Mouse (Mus musculus) stomach, postnatal 0 days (tissue): ENCODE data around the gene Lrch4. TPM values are rescaled to one million over a fixed set of nuclear protein-coding genes. Genes with fewer than 3 reads are reported as not detected.

ENCODE experiments used
- ATAC-seq: fragments of 200-750 bp; cut with Nextera tagmentation; 2 replicates; pipeline ENCODE4 v1.8.0; 2017; ENCODE audit not compliant: low FRiP score, low TSS enrichment
- DNase-seq: peaks from one replicate; pipeline ENCODE4 v3.0.0-alpha.2; 2016; ENCODE audit warnings: low spot score
- H3K27ac ChIP-seq: fragments of 300-500 bp; sonication (generic); replicated peaks from 2 replicates; pipeline ENCODE4 v1.5.1; 2014; ENCODE audit warnings: mild to moderate bottlenecking, control low read depth
- H3K27me3 ChIP-seq: fragments of 300-500 bp; sonication (generic); 2 replicates; pipeline ENCODE4 v1.6.1; 2014; ENCODE audit warnings: low read length; ENCODE audit not compliant: control insufficient read depth, insufficient read depth
- H3K36me3 ChIP-seq: fragments of 300-500 bp; sonication (generic); 2 replicates; pipeline ENCODE4 v1.6.1; 2014; ENCODE audit warnings: low read length, mixed read lengths; ENCODE audit not compliant: control insufficient read depth, insufficient read depth
- H3K4me1 ChIP-seq: fragments of 300-500 bp; sonication (generic); replicated peaks from 2 replicates; pipeline ENCODE4 v1.6.1; 2014; ENCODE audit warnings: antibody characterized with exemption; ENCODE audit not compliant: control insufficient read depth, insufficient read depth
- H3K4me2 ChIP-seq: fragments of 300-500 bp; sonication (generic); replicated peaks from 2 replicates; pipeline ENCODE4 v1.6.1; 2014; ENCODE audit warnings: low read depth, mild to moderate bottlenecking, control low read depth, moderate library complexity
- H3K4me3 ChIP-seq: fragments of 300-500 bp; sonication (generic); 2 replicates; pipeline ENCODE4 v1.5.1; 2014; ENCODE audit warnings: low read depth, low read length, control low read depth
- H3K9ac ChIP-seq: fragments of 300-500 bp; sonication (generic); 2 replicates; pipeline ENCODE4 v1.6.1; 2014; ENCODE audit warnings: mild to moderate bottlenecking, low read length, control low read depth, mixed read lengths
- H3K9me3 ChIP-seq: fragments of 300-500 bp; sonication (generic); 2 replicates; pipeline ENCODE4 v1.6.1; 2016; ENCODE audit warnings: low read length; ENCODE audit not compliant: control insufficient read depth
- CTCF ChIP-seq: IDR thresholded peaks from 2 replicates; pipeline ENCODE4 v1.5.1; 2016; ENCODE audit warnings: antibody characterized with exemption, low read depth, mild to moderate bottlenecking, moderate library complexity
- EP300 ChIP-seq: optimal IDR thresholded peaks from 2 replicates; pipeline ENCODE3; 2016; ENCODE audit warnings: antibody characterized with exemption
- WGBS: fragments of 180-500 bp; shearing (Covaris S2); extraction: QIAGEN DNeasy Blood & Tissue Kit; methylation state at CpG from one replicate; pipeline ENCODE4 v1.1.7; 2014; 5-methylcytosine and 5-hydroxymethylcytosine counted together
- polyA plus RNA-seq: library from polyadenylated mRNA; unstranded; fragments of >200 nt; fragmentation: Nextera tagmentation; extraction: Ambion mirVana; gene quantifications from 2 replicates; pipeline ENCODE4 v1.2.1, GENCODE M21; 2015

Gene Lrch4
- polyA plus RNA-seq, 1 experiment from 2014 or later: 22.5 TPM

- Histone ChIP-seq H3K27me3 (no peaks in the 10 kb centered on the region), H3K9me3 (no peaks in the 10 kb centered on the region), H3K4me3 (no peak overlapping the region), H3K9ac (no peak overlapping the region), H3K36me3 (no peaks in the 10 kb centered on the region), H3K27ac (no peak overlapping the region), H3K4me1 (peaks cover 12% of the 10 kb centered on the region), H3K4me2 (no peak overlapping the region)
- TF ChIP-seq EP300 (no peak), CTCF (no peak)
- 73% methylated on average over 3 of the region's 3 CpGs for WGBS
- no peak for DNase-seq
- ATAC-seq: no peak
These were observed 19.6 kb upstream of the Lrch4 start for GRCm38 (mm10) chr5:137609292-137609691.

GRCm38 (mm10) chr5:137610056-137610455 lies 18.9 kb upstream of the Lrch4 start:
- Histone ChIP-seq H3K4me2 (peak overlapping the region; percentile 50), H3K36me3 (no peaks in the 10 kb centered on the region), H3K27me3 (no peaks in the 10 kb centered on the region), H3K9ac (peak overlapping the region; percentile 59), H3K27ac (peak overlapping the region; percentile 89; the same call in 1 of the 2 replicates), H3K9me3 (no peaks in the 10 kb centered on the region), H3K4me3 (peak overlapping the region; percentile 21), H3K4me1 (peaks cover 12% of the 10 kb centered on the region)
- 76% methylated on average over 4 of the region's 4 CpGs for WGBS
- ATAC-seq (no peak), DNase-seq (no peak)
- no peak for TF ChIP-seq EP300
- no peak for TF ChIP-seq CTCF

- peak overlapping the region; percentile 59 for H3K9ac ChIP-seq
- H3K27me3 ChIP-seq: no peaks in the 10 kb centered on the region
- ATAC-seq (no peak; the same call in 1 of the 2 replicates), DNase-seq (peak; percentile 54)
- H3K27ac ChIP-seq: peak overlapping the region; percentile 89
- H3K9me3 ChIP-seq: no peaks in the 10 kb centered on the region
- H3K4me3 ChIP-seq: peak overlapping the region; percentile 21
- H3K4me2 ChIP-seq: peak overlapping the region; percentile 50
- H3K4me1 ChIP-seq: peaks cover 12% of the 10 kb centered on the region
- no peak for TF ChIP-seq EP300
- no peak for TF ChIP-seq CTCF
- WGBS: 18% methylated on average over 12 of the region's 12 CpGs
- H3K36me3 ChIP-seq: no peaks in the 10 kb centered on the region
These were observed 18.2 kb upstream of the Lrch4 start for GRCm38 (mm10) chr5:137610548-137611244.

- Histone ChIP-seq H3K4me3 (peak overlapping the region; percentile 21), H3K36me3 (no peaks in the 10 kb centered on the region), H3K27me3 (no peaks in the 10 kb centered on the region), H3K9ac (peak overlapping the region; percentile 59), H3K4me1 (peaks cover 12% of the 10 kb centered on the region), H3K9me3 (no peaks in the 10 kb centered on the region), H3K4me2 (peak overlapping the region; percentile 50), H3K27ac (peak overlapping the region; percentile 89)
- WGBS: 16% methylated on average over 6 of the region's 6 CpGs
- DNase-seq (peak; percentile 57), ATAC-seq (peak; percentile 47; the same call in 1 of the 2 replicates)
- TF ChIP-seq EP300 (no peak), CTCF (no peak)
These were observed 17.7 kb upstream of the Lrch4 start for GRCm38 (mm10) chr5:137611245-137611602.

GRCm38 (mm10) chr5:137613076-137613475 lies 15.8 kb upstream of the Lrch4 start:
- DNase-seq: no peak
- peak overlapping the region; percentile 78 for H3K27ac ChIP-seq
- TF ChIP-seq CTCF (0 out of 2 replicates have a peak, but pooled peaks have one; percentile 1), EP300 (no peak)

GRCm38 (mm10) chr5:137613550-137613949 lies 15.4 kb upstream of the Lrch4 start, which contains the start of gene Pcolce:
Gene Pcolce (minus strand): TSS chr5:137613784.
- peak; percentile 84 for ATAC-seq

More at GRCm38 (mm10) chr5:137613076-137613475, 15.8 kb upstream of the Lrch4 start:
- Histone ChIP-seq H3K4me1 (peaks cover 12% of the 10 kb centered on the region), H3K9me3 (no peaks in the 10 kb centered on the region), H3K36me3 (no peaks in the 10 kb centered on the region), H3K27me3 (no peaks in the 10 kb centered on the region), H3K9ac (peak overlapping the region; percentile 31), H3K4me3 (no peak overlapping the region), H3K4me2 (no peak overlapping the region)
- 49% methylated on average over 5 of the region's 5 CpGs for WGBS
- 0 out of 2 replicates have a peak, but pooled peaks have one; percentile 18 for ATAC-seq

More at GRCm38 (mm10) chr5:137613550-137613949, 15.4 kb upstream of the Lrch4 start, which contains the start of gene Pcolce:
- Histone ChIP-seq H3K36me3 (no peaks in the 10 kb centered on the region), H3K9ac (peak within 1 kb of the TSS; percentile 31), H3K27ac (peak within 1 kb of the TSS; percentile 78), H3K4me2 (no peak within 1 kb of the TSS), H3K9me3 (no peaks in the 10 kb centered on the region), H3K27me3 (no peaks in the 10 kb centered on the region), H3K4me3 (no peak within 1 kb of the TSS), H3K4me1 (peaks cover 10% of the 10 kb centered on the region)
- TF ChIP-seq CTCF: no peak
- TF ChIP-seq EP300: no peak
- 34% methylated on average over 11 of the region's 11 CpGs for WGBS
- peak; percentile 86 for DNase-seq
